Mouse (Mus musculus): Measurements from ENCODE around the gene Zfp526.
"Not testable (repeated sequence)": the region's sequence is repeated elsewhere in the genome, so short reads cannot be mapped to it uniquely, and the experiment has no call there.

The Zfp526 gene

GRCm38 (mm10) chr7:25240631-25241030 lies 19.4 kb downstream of the Zfp526 start:
- no peak for DNase-seq (ENCODE audit: low spot score)

DNA sequence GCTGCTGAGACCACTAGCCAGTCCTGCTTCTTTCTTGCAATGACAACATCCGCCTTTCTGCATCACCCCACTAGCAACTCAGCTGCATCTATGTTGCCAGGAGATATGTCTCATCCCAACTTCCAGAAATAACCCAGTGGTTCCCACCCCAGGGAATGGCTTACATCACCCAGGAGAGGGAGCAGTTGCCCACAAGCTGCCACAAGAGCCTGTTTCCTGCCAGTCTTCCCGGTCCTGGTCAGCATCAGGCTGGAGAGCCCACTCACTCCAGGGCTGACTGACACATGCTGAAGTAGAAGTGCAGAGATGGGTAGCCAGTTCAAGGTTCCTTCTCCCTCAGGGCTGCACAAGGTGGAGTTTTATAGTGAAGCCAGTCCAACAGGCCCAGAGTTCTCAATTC lies 19.8 kb downstream of the Zfp526 start:
- DNase-seq (ENCODE audit: low spot score): peak; percentile 90

DNA sequence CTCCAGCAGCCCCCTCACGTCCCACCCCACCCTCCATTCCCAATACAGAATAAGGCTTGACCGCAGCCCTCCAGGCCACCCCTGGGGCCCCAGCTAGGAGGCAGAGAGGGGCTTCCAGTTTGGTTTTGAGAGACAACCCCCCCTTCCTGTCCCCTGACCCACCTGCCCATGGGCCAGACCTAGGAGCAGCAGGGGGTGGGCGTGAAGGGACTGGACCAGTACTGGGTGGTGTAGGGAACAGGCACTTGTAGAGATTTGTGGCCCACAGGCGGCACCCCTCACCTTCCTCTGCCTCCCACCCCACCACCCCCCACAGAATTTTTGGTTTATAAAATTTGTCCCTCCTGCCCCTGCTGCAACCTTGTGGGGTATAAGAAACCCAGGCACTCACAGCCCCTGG lies 22.1 kb downstream of the Zfp526 start:
- no peak for DNase-seq (ENCODE audit: low spot score)

GRCm38 (mm10) chr7:25244562-25245369 lies 23.5 kb downstream of the Zfp526 start:
- no peak for DNase-seq (ENCODE audit: low spot score)

DNA sequence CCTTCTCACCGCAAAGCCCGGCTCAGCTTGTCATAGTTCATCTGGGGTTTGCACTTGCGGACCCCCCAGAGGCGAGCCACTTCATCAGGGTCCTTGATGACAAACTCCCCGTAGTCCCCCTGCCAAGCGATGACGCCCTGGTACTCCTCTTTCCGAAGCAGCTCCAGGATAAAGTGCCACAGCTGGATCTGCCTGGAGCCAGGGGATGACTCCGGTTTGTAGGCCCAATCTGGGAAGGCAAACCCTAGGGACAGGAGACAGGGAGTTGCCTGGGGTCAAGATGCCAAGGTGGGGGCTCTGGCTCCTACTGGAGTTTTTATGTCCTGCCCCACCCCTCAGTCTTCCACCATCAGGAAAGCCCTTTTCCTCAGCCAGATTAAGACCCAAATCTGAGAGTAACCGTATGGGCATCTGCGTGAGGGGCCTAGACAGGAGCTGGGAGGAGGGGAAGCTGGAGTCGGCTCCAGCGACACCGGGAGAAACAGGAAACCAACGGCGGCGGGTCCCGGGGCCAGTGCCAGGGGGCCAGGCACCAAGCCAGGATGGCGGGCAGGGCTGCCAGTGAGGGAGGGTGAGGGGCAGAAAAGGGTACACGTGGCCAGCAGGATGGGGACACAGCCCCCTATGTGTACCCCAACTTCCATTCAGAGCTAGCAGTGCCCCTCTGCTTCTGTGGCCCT lies 25.0 kb downstream of the Zfp526 start:
- peak; percentile 54 for DNase-seq (ENCODE audit: low spot score)

GRCm38 (mm10) chr7:25246759-25247137 lies 25.5 kb downstream of the Zfp526 start:
- peak; percentile 66 for DNase-seq (ENCODE audit: low spot score)

DNA sequence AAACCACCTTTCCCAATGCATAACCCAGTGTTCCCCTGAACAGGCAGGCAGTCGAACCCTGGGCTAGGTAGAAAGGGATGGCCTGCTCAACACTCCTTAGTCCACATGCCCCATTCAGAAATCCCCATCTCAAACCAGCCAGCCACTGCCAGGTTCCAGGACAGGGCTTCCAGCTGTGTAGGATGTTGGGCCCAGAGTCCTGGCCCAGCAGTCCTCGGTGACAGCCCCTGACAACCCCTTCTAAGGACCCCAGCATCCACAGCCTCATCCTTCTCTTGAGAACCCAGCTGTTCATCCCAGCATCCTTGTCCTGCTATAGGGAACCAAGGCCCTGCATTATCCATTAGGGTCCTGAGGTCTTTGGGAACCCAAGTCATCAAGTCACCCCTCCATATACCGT lies 26.3 kb downstream of the Zfp526 start:
- DNase-seq (ENCODE audit: low spot score): no peak

DNA sequence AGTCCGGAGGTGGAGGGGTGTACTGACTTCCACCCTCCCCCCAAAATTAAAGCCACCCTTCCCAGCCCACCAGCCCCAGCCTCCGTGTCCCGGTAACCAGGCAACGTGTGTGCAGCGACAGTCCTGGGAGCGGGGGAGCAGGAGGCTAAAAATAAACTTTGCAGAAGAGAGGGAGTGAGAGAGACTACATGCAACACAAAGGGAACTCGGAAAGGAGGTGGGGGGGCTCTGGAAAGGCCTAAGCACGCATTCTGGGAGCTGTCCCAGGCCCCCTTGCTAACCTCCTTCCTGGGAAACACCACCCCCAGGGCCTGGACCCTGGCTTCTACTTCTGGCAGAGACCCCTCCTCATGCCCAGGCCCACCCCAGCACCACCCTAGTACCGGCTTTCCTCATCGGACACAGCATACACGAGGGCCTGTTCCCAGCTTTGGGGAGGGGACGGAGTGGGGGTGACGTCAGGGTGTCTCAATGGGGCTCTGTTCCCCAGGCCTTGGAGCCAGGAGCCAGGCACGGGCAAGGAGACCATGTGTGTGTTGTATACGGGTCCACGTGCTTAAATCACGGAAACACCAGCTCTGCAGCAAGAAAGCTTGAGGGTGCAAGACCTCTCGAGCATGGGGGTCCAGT lies 26.9 kb downstream of the Zfp526 start:
- peak; percentile 67 for DNase-seq (ENCODE audit: low spot score)

DNA sequence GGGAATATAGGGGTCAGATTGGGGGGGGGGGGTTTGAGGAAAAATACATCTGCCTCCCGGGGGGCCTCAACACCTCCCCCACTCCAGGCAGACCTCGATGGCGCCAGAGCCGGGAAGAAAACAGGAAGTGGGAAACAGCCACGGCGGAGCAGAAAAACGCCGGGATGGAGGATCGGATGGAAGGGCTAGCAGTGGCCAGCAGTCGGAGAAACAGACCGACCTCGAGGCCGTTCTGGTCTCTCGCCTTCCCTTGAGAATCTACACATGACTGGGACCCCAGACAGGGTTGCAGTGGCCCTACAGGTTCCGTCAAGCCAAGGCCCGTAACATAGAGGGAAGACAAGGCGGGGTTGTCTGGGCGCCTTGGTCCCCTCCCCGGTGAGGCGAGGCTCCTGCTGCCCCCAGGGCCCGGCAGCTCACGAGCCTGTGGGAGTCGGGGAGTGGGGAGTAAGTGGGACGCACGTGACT lies 27.7 kb downstream of the Zfp526 start:
- DNase-seq (ENCODE audit: low spot score): peak; percentile 53

DNA sequence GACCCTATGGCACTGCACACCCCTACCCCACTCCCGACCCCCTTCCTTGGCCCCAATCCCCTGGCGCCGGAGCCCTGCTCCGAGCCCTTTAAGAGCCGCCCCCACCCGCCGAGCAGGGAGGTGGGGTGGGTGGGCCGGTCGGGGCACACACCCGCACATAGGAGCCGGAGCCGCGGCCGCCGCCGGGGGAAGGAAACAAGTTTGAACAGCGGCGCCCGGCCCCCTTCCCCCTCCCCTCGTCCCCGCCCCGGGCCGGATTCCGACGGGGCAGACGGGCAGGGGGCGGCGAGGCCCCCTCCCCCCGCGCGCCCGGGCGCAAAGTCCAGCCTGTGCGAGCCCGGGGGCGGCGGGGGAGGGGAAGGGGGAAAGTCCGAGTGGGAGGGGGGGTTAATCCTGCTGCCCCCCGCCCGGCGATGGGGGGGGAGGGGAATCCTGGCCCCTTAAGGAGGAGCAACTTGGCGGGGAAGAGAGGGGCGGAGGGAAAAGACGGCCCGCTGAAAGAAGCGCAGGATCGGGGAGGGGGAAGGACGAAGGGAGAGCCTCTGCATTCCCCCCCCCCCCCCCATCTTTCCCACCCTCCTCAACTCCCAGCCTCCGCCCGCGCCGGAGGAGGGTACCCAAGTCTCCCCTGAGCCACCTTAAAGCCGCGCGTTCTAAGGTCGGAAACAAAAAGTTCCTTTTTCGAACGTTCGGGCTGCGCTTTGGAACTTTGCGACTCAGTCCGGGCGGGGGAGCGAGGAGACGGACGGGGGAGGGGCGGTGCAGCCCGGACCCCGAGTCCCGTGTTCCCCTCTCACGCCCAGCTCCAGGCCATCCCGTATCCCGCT lies 28.3 kb downstream of the Zfp526 start:
- peak; percentile 68 for DNase-seq (ENCODE audit: low spot score)

DNA sequence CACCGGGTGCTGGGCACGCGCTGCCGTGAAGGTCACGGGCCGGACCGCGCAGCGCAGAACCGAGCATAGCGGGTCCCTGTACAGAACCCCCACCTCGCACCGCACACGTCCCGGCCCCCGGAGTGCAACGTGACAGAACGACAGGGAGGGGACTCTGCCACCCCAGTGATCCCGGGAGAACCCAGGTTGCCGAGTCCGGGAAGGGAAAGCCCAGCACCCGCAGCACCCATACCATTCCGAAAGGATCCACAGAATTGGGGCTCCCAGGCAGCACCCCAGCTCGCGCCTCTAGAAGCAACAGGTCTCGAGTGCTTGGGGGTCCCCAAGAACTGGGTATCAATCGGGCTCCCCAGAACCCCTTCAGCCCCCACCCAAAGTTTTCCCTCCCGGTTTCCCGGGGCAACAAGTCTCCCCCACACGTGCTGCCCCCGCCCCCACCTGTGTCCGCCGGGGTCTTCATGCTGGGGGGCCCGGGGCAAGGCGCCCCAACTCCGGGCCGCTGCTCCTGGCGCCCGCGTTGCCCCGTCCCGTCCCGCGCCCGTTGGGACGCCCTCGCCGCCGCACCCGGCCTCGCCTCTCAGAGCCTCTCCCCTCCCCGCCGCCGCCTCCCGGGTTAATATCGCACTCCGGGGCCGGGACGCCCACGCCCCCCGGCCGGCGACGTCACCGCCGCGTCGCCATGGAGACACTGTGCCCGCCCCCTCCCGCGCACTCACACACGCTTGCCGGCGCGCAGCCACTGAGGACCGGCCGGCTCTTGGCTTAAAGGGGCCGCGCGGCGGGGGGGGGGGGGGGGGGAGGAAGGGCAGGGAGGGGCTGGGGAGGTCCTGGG lies 29.1 kb downstream of the Zfp526 start, which contains the start of gene Erf:
TSS of gene Erf (minus strand) at position 621 of the 832 bp plus-strand sequence.
- peak; percentile 94 for DNase-seq (ENCODE audit: low spot score)

DNA sequence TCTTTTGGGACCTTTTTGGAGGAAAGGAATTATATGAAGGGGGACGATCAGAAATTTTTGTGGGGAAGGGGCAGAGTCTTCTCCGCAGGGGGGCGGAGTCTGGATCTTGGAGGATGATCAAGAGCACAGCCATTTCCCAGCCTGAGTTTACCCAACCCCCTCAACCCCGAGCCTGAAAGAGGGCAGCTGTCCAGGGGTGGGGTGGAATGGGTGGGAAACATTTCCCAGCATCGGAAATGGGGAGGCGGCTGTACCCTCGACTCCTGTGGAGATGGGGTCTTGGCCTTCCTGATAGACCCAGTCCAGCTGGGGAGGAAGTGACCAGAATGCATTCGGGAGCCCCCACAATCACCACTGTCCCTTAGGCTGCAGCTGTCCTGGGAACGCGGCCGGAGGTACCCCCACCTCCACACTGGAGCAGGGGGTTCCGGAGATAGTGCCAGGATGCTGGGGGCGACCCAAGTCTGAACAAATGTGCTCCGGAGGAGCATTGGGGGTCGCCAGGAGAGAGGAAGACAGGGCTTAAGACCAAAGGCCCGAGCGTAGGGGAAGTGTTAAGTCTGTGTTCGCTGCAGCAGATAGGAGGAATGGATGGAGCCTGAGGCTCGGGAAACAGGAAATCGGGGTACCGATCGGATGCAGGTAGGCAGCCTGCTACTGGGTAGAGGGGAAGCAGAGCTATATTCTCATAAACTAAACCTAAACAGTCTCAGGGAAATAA lies 30.0 kb downstream of the Zfp526 start:
- DNase-seq (ENCODE audit: low spot score): peak; percentile 78

DNA sequence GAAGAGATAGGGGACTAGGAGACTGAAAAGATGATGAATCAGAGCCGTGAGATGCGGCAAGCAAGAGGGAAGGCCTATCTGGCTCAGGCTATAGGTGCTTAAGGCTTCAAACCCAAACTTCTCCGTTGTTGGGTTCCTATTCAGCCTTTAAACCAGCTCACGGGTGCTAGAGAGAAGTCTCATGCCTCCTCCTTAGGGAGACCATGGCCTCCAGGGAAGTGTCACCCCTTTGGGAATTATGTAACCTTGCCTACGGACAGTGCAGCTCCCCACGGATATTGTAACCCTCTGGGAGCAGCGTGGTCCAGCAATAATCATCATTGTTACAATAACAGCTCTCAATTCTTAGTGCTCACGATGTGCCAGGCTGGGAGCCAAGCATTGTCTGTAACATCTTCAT lies 30.6 kb downstream of the Zfp526 start:
- peak; percentile 71 for DNase-seq (ENCODE audit: low spot score)

- DNase-seq (ENCODE audit: low spot score): no peak
Observed at GRCm38 (mm10) chr7:25261896-25262295, 40.7 kb downstream of the Zfp526 start.

DNA sequence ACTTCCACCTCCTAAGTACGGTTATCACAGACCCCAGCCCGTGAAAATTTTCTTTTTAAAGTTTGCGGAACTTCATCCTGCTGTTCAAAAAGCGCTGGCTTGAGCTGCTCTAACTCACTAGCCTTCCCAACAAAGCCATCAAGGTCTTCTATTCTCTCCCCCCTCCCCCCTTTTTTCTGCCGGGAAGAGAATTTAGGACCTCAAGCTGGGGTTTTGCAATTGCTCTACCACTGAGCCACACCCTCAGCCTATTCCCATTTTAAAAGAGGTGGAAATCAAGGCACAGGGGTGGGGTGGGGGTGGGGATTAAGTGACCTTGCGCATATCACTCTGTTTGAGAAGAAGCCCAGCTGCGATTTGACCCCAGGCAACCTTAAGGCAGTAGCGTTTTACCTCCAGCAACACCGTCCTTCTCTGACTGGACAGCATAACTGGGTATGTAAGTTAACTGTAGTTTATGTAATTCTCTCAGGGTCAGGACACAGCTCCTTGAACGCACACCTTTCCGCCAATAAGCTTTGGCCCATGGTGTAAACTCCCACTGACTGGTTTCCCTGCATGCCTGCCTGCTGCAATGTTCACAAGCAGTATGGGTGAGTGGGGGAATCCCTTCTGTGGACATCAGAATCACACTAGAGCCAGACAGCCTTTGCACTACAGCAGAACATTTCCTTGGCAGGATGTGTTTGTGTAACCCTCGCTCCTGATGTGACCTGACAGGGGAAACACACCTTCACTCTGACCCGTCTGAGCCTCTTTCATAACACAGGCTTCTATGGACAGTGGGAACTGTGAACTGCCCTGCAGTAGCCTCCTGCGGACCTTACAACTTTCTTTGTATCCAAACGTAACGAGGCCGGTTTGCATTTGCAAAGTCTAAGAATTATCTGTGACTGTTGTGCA lies 43.0 kb downstream of the Zfp526 start:
- no peak for DNase-seq (ENCODE audit: low spot score)

DNA sequence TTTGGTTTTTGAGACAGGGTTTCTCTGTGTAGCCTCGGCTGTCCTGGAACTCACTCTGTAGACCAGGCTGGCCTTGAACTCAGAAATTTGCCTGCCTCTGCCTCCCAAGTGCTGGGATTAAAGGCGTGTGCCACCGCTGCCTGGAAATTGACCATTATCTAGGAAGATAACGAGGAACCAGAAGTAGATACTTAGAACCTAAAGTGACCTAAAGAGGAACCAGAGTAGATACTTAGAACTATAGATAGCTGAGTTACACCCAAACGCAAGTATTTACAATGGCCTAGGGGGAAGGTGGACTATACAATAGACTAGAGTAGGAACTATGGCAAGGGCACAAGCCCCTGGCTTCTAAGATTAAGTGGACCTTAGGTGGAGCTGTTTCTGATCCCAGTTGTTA lies 44.5 kb downstream of the Zfp526 start:
- DNase-seq (ENCODE audit: low spot score): not testable (repeated sequence)

GRCm38 (mm10) chr7:25266180-25266962 lies 45.1 kb downstream of the Zfp526 start:
- no peak for DNase-seq (ENCODE audit: low spot score)

DNA sequence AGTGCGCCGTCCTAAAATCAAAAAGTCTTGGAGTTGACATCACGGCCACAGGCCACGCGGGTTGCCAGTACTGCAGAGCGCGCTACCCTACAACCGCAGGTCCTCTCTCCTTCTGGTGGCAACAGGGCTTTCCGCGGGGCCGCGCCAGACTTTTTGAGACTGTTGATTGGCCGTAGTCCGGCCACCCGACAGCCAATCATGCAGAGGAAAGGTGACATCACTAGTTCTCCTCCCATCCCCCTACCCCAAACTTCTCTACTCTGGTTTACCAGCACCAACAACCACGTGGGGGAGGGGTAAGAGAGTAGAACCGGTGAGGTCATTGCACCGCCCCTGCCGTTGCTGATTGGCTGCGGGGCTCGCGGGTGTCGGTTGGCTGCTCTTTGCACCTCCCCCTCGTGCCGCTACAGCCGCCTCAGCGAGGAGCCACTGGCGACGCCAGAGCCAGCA lies 46.1 kb downstream of the Zfp526 start, which contains the start of gene Cic:
TSS of gene Cic (plus strand) at position 404 of the 450 bp plus-strand sequence.
- DNase-seq (ENCODE audit: low spot score): peak; percentile 98
